Mouse (Mus musculus) cerebellum, adult 11-12 months (tissue): ENCODE measurements at regions not wholly inside any gene's neighbourhood (a gene's known extent, or its start where the extent isn't known, plus 50 kb on each side); places are given as distances from the start of the nearest gene placed in this dataset.

Experiments used
- DNase-seq: peaks from one replicate; pipeline ENCODE4 v3.0.0; 2022

GRCm38 (mm10) chr1:110605760-110606159 is 371.6 kb downstream of the Cdh19 start:
- DNase-seq = no peak

GRCm38 (mm10) chr1:110581247-110581646 is 396.1 kb downstream of the Cdh19 start:
- DNase-seq = peak; percentile 46
